Mouse (Mus musculus) bone marrow macrophage, adult 2 months (primary cell): Measurements from ENCODE around the gene Gm45140.

Source experiments
- CTCF ChIP-seq: IDR thresholded peaks from 2 replicates; pipeline ENCODE4 v1.5.1; 2012; ENCODE audit warnings: low read depth, mild to moderate bottlenecking, low read length, moderate library complexity
- POLR2A ChIP-seq: IDR thresholded peaks from 2 replicates; pipeline ENCODE4 v1.6.1; 2012; ENCODE audit warnings: mild to moderate bottlenecking, low read depth, low read length, borderline replicate concordance

GRCm38 (mm10) chr6:87755196-87755595 is 80.4 kb downstream of the Gm45140 start:
- no peak for TF ChIP-seq CTCF
- TF ChIP-seq POLR2A = no peak
